ENCODE assay signal across 34 mouse cellular contexts in the genomic region with DNA sequence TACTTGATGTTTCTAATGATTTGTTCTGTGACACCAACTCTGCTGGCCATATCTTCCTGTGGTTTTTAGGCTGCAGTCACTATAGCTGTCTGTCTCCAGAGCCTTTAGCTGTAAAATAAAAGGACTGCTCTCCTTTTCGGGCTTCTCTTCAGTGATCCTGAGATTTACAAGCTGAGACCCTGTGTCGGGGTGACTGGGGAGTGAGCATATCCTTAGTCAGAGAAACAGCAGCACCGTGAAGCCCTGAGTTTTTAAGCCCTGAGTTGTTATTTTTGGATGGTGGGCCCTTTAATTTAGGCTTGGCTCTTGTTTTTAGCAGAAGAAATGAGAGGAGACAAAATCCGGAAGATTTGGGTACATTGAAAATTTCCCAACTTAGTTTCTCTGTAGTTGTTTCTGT. TPM values are rescaled to one million over a fixed set of nuclear protein-coding genes. Genes with fewer than 3 reads are reported as not detected.
DNase-seq lines count a peak whose midpoint lies in the region; ATAC-seq and TF ChIP-seq lines count a peak whose summit lies in the region.
"Had no signal": no experiment of that assay in that cellular context is flagged by ENCODE, and none has a peak within 500 bp of the region (broad histone marks: within the 10 kb centered on the region; RNA-seq: fewer than 3 reads in every experiment).

No protein-coding gene starts in this region.

- no peaks in the 10 kb centered on the region for H3K9me3 ChIP-seq in heart, embryonic 10.5 days
- H3K9me3 ChIP-seq in kidney, postnatal 0 days (replicated peaks; ENCODE audit: low read length) = no peaks in the 10 kb centered on the region
- no peaks in the 10 kb centered on the region for H3K9me3 ChIP-seq in midbrain, embryonic 11.5 days (ENCODE audit: control insufficient read depth, low read length)
- no peaks in the 10 kb centered on the region for H3K9me3 ChIP-seq in midbrain, embryonic 10.5 days (replicated peaks)
- H3K9me3 ChIP-seq: G1E; heart, embryonic 12.5 days; heart, embryonic 15.5 days had no signal

- no peaks in the 10 kb centered on the region for H3K27me3 ChIP-seq in heart, embryonic 10.5 days (ENCODE audit: insufficient read depth, poor library complexity, severe bottlenecking)
- no peaks in the 10 kb centered on the region for H3K27me3 ChIP-seq in kidney, postnatal 0 days (ENCODE audit: insufficient read depth, low read length)
- no peaks in the 10 kb centered on the region for H3K27me3 ChIP-seq in midbrain, embryonic 11.5 days (ENCODE audit: control insufficient read depth, insufficient read depth, low read length)
- no peaks in the 10 kb centered on the region for H3K27me3 ChIP-seq in midbrain, embryonic 10.5 days (ENCODE audit: low read depth, poor library complexity, severe bottlenecking)
- H3K27me3 ChIP-seq: CH12.LX; heart, embryonic 12.5 days; heart, embryonic 15.5 days; Patski had no signal

- no peak overlapping the region for H3K27ac ChIP-seq in heart, embryonic 10.5 days
- no peak overlapping the region for H3K27ac ChIP-seq in kidney, postnatal 0 days
- no peak overlapping the region for H3K27ac ChIP-seq in midbrain, embryonic 11.5 days (ENCODE audit: low read depth, low read length)
- H3K27ac ChIP-seq in midbrain, embryonic 10.5 days (replicated peaks) = no peak overlapping the region
- H3K27ac ChIP-seq: heart, embryonic 15.5 days; hindbrain, embryonic 14.5 days; hindbrain, postnatal 0 days had no signal

- DNase-seq in heart, embryonic 10.5 days (ENCODE audit: low spot score) = peak; percentile 3
- DNase-seq in heart, adult 18-20 months = no peak
- peak; percentile 55 for DNase-seq in kidney, postnatal 0 days (ENCODE audit: low spot score)
- no peak for DNase-seq in kidney, adult 8-10 months
- peak; percentile 37 for DNase-seq in midbrain, embryonic 11.5 days (ENCODE audit: low spot score, missing footprints)
- DNase-seq in midbrain, embryonic 10.5 days (ENCODE audit: low spot score) = no peak
- DNase-seq: adrenal gland, postnatal 10 days; adrenal gland, postnatal 36 days; B cell, adult 2 months; cerebellum, adult 18-20 months; cerebellum, adult 9-10 months; cerebellum, postnatal 14 days; forebrain, postnatal 0 days; gastrocnemius, postnatal 25 days; heart, postnatal 10 days; heart, postnatal 4 days had no signal

- no peak overlapping the region for H3K4me2 ChIP-seq in kidney, postnatal 0 days (ENCODE audit: low read length)
- no peak overlapping the region for H3K4me2 ChIP-seq in midbrain, embryonic 11.5 days
- H3K4me2 ChIP-seq: heart, embryonic 12.5 days; heart, embryonic 15.5 days; hindbrain, embryonic 14.5 days had no signal

- ATAC-seq in kidney, postnatal 0 days (replicated peaks; ENCODE audit: low FRiP score, low read depth) = no peak
- ATAC-seq in midbrain, embryonic 11.5 days (ENCODE audit: low FRiP score) = no peak
- ATAC-seq: forebrain, embryonic 14.5 days; forebrain, postnatal 0 days; hindbrain, postnatal 0 days; inflammation-experienced regulatory T-cells, adult 6 months; Patski had no signal

- no peak overlapping the region for H3K9ac ChIP-seq in kidney, postnatal 0 days (ENCODE audit: low read depth, low read length)
- no peak overlapping the region for H3K9ac ChIP-seq in midbrain, embryonic 11.5 days (ENCODE audit: low read length)
- H3K9ac ChIP-seq: forebrain, postnatal 0 days; heart, embryonic 12.5 days; heart, embryonic 15.5 days; hindbrain, embryonic 14.5 days had no signal

- WGBS in heart, embryonic 10.5 days = 84% methylated on average over 4 of the region's 4 CpGs
- WGBS in kidney, postnatal 0 days = 18% methylated on average over 4 of the region's 4 CpGs
- WGBS in midbrain, embryonic 11.5 days = 89% methylated on average over 4 of the region's 4 CpGs
- WGBS in midbrain, embryonic 10.5 days = 90% methylated on average over 4 of the region's 4 CpGs

- no peak for TF ChIP-seq CTCF in kidney, postnatal 0 days (IDR thresholded peaks at IDR 0.05; ENCODE audit: low read depth)

- 0 out of 2 replicates have a peak, but pooled peaks cover 3% of the 10 kb centered on the region for H3K4me1 ChIP-seq in heart, embryonic 10.5 days
- 0 out of 2 replicates have a peak, but pooled peaks cover 13% of the 10 kb centered on the region for H3K4me1 ChIP-seq in kidney, postnatal 0 days (replicated peaks; ENCODE audit: insufficient read depth, low read length)
- no peaks in the 10 kb centered on the region for H3K4me1 ChIP-seq in midbrain, embryonic 11.5 days (ENCODE audit: control insufficient read depth, insufficient read depth, low read length)
- H3K4me1 ChIP-seq in midbrain, embryonic 10.5 days = no peaks in the 10 kb centered on the region

- H3K36me3 ChIP-seq in heart, embryonic 10.5 days = peaks cover 11% of the 10 kb centered on the region
- 0 out of 2 replicates have a peak, but pooled peaks cover 1% of the 10 kb centered on the region for H3K36me3 ChIP-seq in kidney, postnatal 0 days (ENCODE audit: insufficient read depth, low read length)
- H3K36me3 ChIP-seq in midbrain, embryonic 11.5 days (ENCODE audit: control insufficient read depth, insufficient read depth, low read length) = no peaks in the 10 kb centered on the region
- H3K36me3 ChIP-seq in midbrain, embryonic 10.5 days = peaks cover 6% of the 10 kb centered on the region

- H3K4me3 ChIP-seq in heart, embryonic 10.5 days = no peak overlapping the region
- no peak overlapping the region for H3K4me3 ChIP-seq in kidney, postnatal 0 days (replicated peaks; ENCODE audit: low read depth, low read length)
- H3K4me3 ChIP-seq in midbrain, embryonic 11.5 days (ENCODE audit: low read depth, low read length) = no peak overlapping the region
- H3K4me3 ChIP-seq in midbrain, embryonic 10.5 days = no peak overlapping the region
- H3K4me3 ChIP-seq: heart, embryonic 12.5 days; heart, embryonic 15.5 days had no signal

RNA-seq across cellular contexts. Expression of a gene that starts 32.8 kb away (rescaled TPM):
- 114 and 120 TPM in 2 replicates for polyA plus RNA-seq in heart, embryonic 10.5 days (2016; fragmentation: Nextera tagmentation; extraction: Ambion mirVana)
- total RNA-seq in heart, adult 18-20 months (2021) = 10 to 100 TPM; 68.7 to 73.5 TPM
- 79.3 and 90.8 TPM in 2 replicates for polyA plus RNA-seq in kidney, postnatal 0 days (2015; fragmentation: Nextera tagmentation; extraction: Ambion mirVana)
- 80.0 and 88.9 TPM in 2 replicates for polyA plus RNA-seq in midbrain, embryonic 11.5 days (2014; fragmentation: Nextera tagmentation; extraction: Ambion mirVana)
- 110 and 117 TPM in 2 replicates for polyA plus RNA-seq in midbrain, embryonic 10.5 days (2016; fragmentation: Nextera tagmentation; extraction: Ambion mirVana)

RNA-seq across cellular contexts. Expression of a gene that starts 58.6 kb away (rescaled TPM):
- not detected in 2 replicates for polyA plus RNA-seq in heart, embryonic 10.5 days (2016; fragmentation: Nextera tagmentation; extraction: Ambion mirVana)
- not detected for total RNA-seq in heart, adult 18-20 months (2021)
- polyA plus RNA-seq in kidney, postnatal 0 days (2015; fragmentation: Nextera tagmentation; extraction: Ambion mirVana) = not detected in 2 replicates
- not detected in 2 replicates for polyA plus RNA-seq in midbrain, embryonic 11.5 days (2014; fragmentation: Nextera tagmentation; extraction: Ambion mirVana)
- polyA plus RNA-seq in midbrain, embryonic 10.5 days (2016; fragmentation: Nextera tagmentation; extraction: Ambion mirVana) = 0.21 TPM in 1 of 2 replicates, not detected in the other
- total RNA-seq: adrenal gland, adult 18-20 months; adrenal gland, postnatal 10 days; adrenal gland, postnatal 36 days; CH12.LX; G1E; gastrocnemius, adult 8-10 months; gastrocnemius, postnatal 25 days; heart, adult 8-10 months; heart, postnatal 10 days; heart, postnatal 4 days; hindbrain, postnatal 0 days had no signal
- polyA plus RNA-seq: embryonic facial prominence, embryonic 11.5 days; embryonic facial prominence, embryonic 14.5 days; forebrain, embryonic 11.5 days; forebrain, embryonic 14.5 days; frontal cortex, adult 2 months; G1E; gonadal fat pad, adult 2 months; heart, embryonic 12.5 days; heart, embryonic 15.5 days; hindbrain, embryonic 11.5 days; hindbrain, embryonic 14.5 days; inflammation-experienced regulatory T-cells, adult 6 months; Patski had no signal

Comparison
In these comparisons a context has a peak if more than half of its experiments do, and no peak if none do; other contexts are left out.
1. DNase-seq: peak in heart, embryonic 10.5 days (single experiment), kidney, postnatal 0 days (single experiment) and midbrain, embryonic 11.5 days (single experiment); none in heart, adult 18-20 months (0 of 2), kidney, adult 8-10 months (0 of 2) and midbrain, embryonic 10.5 days (single experiment).